Mouse (Mus musculus) MEL (cell line): Measurements from ENCODE around the gene Prkch. TPM values are rescaled to one million over a fixed set of nuclear protein-coding genes. Genes with fewer than 3 reads are reported as not detected.

Source experiments
- DNase-seq: peaks from one replicate; pipeline ENCODE4 v3.0.0; 2011; ENCODE audit warnings: low read depth, low spot score
- H3K27ac ChIP-seq: 2 replicates; pipeline ENCODE4 v1.5.1; 2012; ENCODE audit warnings: low read depth, mild to moderate bottlenecking, control low read depth, low read length, moderate library complexity; ENCODE audit not compliant: control insufficient read depth
- H3K27me3 ChIP-seq, 2 experiments: fragments of 150-350 bp in 1 of 2; sonication (generic) in 1 of 2; 2 replicates each; pipeline ENCODE4 v1.6.1; 2012; ENCODE audit warnings: low read length in 2 of 2, mild to moderate bottlenecking in 2 of 2, improper control_type of control experiment in 1 of 2, moderate library complexity in 1 of 2; ENCODE audit not compliant: insufficient read depth in 2 of 2, control insufficient read depth in 1 of 2
- H3K36me3 ChIP-seq, 2 experiments: 2 replicates each; pipeline ENCODE4 v1.6.1; 2012 to 2014; ENCODE audit warnings: low read length in 2 of 2, improper control_type of control experiment in 1 of 2, inconsistent platforms in 1 of 2, mild to moderate bottlenecking in 1 of 2; ENCODE audit not compliant: insufficient read depth in 2 of 2, control insufficient read depth in 1 of 2
- H3K4me1 ChIP-seq, 2 experiments: fragments of 150-350 bp in 1 of 2; sonication (generic) in 1 of 2; 2 replicates each; pipeline ENCODE4 v1.6.1; 2012; ENCODE audit warnings: low read length in 2 of 2, improper control_type of control experiment in 1 of 2, mild to moderate bottlenecking in 1 of 2; ENCODE audit not compliant: insufficient read depth in 2 of 2, control insufficient read depth in 1 of 2
- H3K4me3 ChIP-seq, 2 experiments: fragments of 150-350 bp in 1 of 2; sonication (generic) in 1 of 2; 2 replicates each; pipeline ENCODE4 v1.5.1; 2012; ENCODE audit warnings: low read depth in 2 of 2, low read length in 2 of 2, mild to moderate bottlenecking in 2 of 2, moderate library complexity in 2 of 2, control low read depth in 1 of 2, improper control_type of control experiment in 1 of 2; ENCODE audit not compliant: control insufficient read depth in 1 of 2, insufficient read depth in 1 of 2
- H3K79me2 ChIP-seq: 2 replicates; pipeline ENCODE4 v1.6.1; 2012; ENCODE audit warnings: mild to moderate bottlenecking, low read length, moderate library complexity; ENCODE audit not compliant: control insufficient read depth, poor library complexity, insufficient read depth
- H3K9ac ChIP-seq: 2 replicates; pipeline ENCODE4 v1.6.1; 2012; ENCODE audit warnings: low read depth, mild to moderate bottlenecking, control low read depth, low read length, moderate library complexity; ENCODE audit not compliant: control insufficient read depth, poor library complexity, severe bottlenecking
- H3K9me3 ChIP-seq: fragments of 150-350 bp; sonication (generic); replicated peaks from 2 replicates; pipeline ENCODE4 v1.6.1; 2012; ENCODE audit warnings: mild to moderate bottlenecking, low read length, improper control_type of control experiment, moderate library complexity; ENCODE audit not compliant: insufficient read depth
- BHLHE40 ChIP-seq: IDR thresholded peaks from 2 replicates; pipeline ENCODE4 v1.6.1; 2012; ENCODE audit warnings: low read depth, mild to moderate bottlenecking, inconsistent platforms, low read length, improper control_type of control experiment, borderline replicate concordance
- CHD2 ChIP-seq: IDR thresholded peaks from 2 replicates; pipeline ENCODE4 v1.6.1; 2011; ENCODE audit warnings: low read length, improper control_type of control experiment
- ELF1 ChIP-seq: IDR thresholded peaks from 2 replicates; pipeline ENCODE4 v1.6.1; 2014; ENCODE audit warnings: low read depth, mild to moderate bottlenecking, inconsistent platforms, low read length, improper control_type of control experiment, moderate library complexity
- EP300 ChIP-seq, 2 experiments: IDR thresholded peaks; 2 replicates each; pipeline ENCODE4 v1.6.1; 2011; ENCODE audit warnings: improper control_type of control experiment in 2 of 2, low read length in 2 of 2, low read depth in 1 of 2, mild to moderate bottlenecking in 1 of 2
- ETS1 ChIP-seq: IDR thresholded peaks from 2 replicates; pipeline ENCODE4 v1.6.1; 2012; ENCODE audit warnings: low read depth, mild to moderate bottlenecking, inconsistent platforms, low read length, improper control_type of control experiment, moderate library complexity
- GATA1 ChIP-seq: IDR thresholded peaks from 2 replicates; pipeline ENCODE4 v1.6.1; 2011; ENCODE audit warnings: low read depth, low read length, improper control_type of control experiment
- MAFK ChIP-seq: IDR thresholded peaks from 2 replicates; pipeline ENCODE4 v1.6.1; 2011; ENCODE audit warnings: low read depth, mild to moderate bottlenecking, low read length, improper control_type of control experiment, borderline replicate concordance
- MAZ ChIP-seq: IDR thresholded peaks from 2 replicates; pipeline ENCODE4 v1.6.1; 2012; ENCODE audit warnings: low read depth, mild to moderate bottlenecking, inconsistent platforms, low read length, improper control_type of control experiment
- MEF2A ChIP-seq: IDR thresholded peaks from 2 replicates; pipeline ENCODE4 v1.6.1; 2014; ENCODE audit warnings: low read depth, mild to moderate bottlenecking, inconsistent platforms, low read length, improper control_type of control experiment; ENCODE audit not compliant: poor library complexity, insufficient replicate concordance, severe bottlenecking; ENCODE audit errors: extremely low read depth
- NRF1 ChIP-seq: IDR thresholded peaks from 2 replicates; pipeline ENCODE4 v1.6.1; 2014; ENCODE audit warnings: low read depth, mild to moderate bottlenecking, inconsistent platforms, low read length, improper control_type of control experiment, moderate library complexity; ENCODE audit not compliant: poor library complexity, insufficient read depth, severe bottlenecking
- POLR2AphosphoS2 ChIP-seq: IDR thresholded peaks from 2 replicates; pipeline ENCODE4 v1.6.1; 2011; ENCODE audit warnings: low read length, improper control_type of control experiment
- SIN3A ChIP-seq: IDR thresholded peaks from 2 replicates; pipeline ENCODE4 v1.6.1; 2012; ENCODE audit warnings: low read length, improper control_type of control experiment, inconsistent platforms
- TAL1 ChIP-seq: IDR thresholded peaks from 2 replicates; pipeline ENCODE4 v1.6.1; 2012; ENCODE audit warnings: mild to moderate bottlenecking, inconsistent platforms, low read length, moderate library complexity, mixed read lengths
- USF2 ChIP-seq, 2 experiments: IDR thresholded peaks; 2 replicates each; pipeline ENCODE4 v1.6.1; 2011 to 2012; ENCODE audit warnings: improper control_type of control experiment in 2 of 2, low read length in 2 of 2, borderline replicate concordance in 1 of 2, inconsistent platforms in 1 of 2, low read depth in 1 of 2, mild to moderate bottlenecking in 1 of 2; ENCODE audit not compliant: insufficient read depth in 1 of 2
- ZC3H11A ChIP-seq: IDR thresholded peaks from 2 replicates; pipeline ENCODE4 v1.6.1; 2012; ENCODE audit warnings: low read depth, mild to moderate bottlenecking, inconsistent platforms, low read length, improper control_type of control experiment
- ZKSCAN1 ChIP-seq: IDR thresholded peaks from 2 replicates; pipeline ENCODE4 v1.6.1; 2012; ENCODE audit warnings: low read depth, mild to moderate bottlenecking, inconsistent platforms, low read length, improper control_type of control experiment, moderate library complexity
- polyA plus RNA-seq, 2 experiments: library from polyadenylated mRNA; stranded (reverse) in 1 of 2; unstranded in 1 of 2; fragments of >175 nt in 1 of 2; fragments of >200 nt in 1 of 2; gene quantifications; 2 replicates each; pipeline versions ENCODE4 v1.2.1 to v1.2.4; 2012; ENCODE audit warnings: low replicate concordance in 2 of 2, low read depth in 1 of 2; ENCODE audit not compliant: insufficient read length in 2 of 2, insufficient read depth in 1 of 2, missing spikeins in 1 of 2
- total RNA-seq: library from RNA; depleted of rRNA; stranded (reverse); fragments of 300-350 nt; gene quantifications from 2 replicates; pipeline ENCODE4 v1.2.3, GENCODE M21; 2012

Prkch gene
- total and polyA plus RNA-seq, 3 experiments, result not detected

DNA sequence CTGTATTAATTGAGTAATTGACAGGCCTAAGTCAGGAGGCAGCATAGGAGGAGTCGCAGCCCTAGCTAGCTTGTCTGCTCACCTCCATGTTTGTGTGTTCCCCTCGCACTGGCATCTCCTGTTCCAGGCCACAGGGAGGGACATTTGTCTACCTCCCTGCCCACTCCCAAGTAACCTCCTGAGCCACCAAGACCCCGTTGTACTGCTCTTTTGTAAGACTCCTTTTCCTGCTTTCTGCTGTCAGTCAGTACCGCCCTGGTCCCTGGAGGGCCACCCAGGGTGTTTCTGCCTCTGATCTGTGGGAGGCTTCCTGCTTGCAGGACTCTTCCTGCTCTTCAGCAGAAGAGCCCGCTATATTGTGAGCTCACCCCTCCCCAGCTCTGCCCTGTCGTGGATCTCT, 127.5 kb downstream of the Prkch start:
- H3K4me1 ChIP-seq, result no peaks in the 10 kb centered on the region

DNA sequence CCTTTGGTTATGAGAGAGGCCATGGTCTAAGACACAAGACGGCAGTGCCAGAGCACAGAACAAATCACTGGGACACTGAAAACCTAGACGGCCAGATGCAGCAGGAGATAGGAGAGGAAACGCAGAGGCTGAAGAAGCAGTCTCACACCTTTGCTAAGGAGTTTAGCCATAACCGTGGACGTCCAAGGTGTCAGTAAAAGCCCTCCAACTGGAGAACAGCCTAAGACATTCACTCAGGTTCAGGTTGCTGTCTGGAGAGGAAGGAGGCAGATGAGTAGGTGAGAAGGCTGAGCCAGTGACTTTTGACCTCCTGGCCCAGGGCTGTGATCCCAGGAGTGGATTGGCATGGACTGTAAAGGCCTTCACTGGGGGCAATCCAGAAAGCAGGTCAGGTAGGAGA, 130.0 kb downstream of the Prkch start:
- Histone ChIP-seq H3K9me3 (no peaks in the 10 kb centered on the region), H3K27me3 (peaks cover 0 to 6% of the 10 kb centered on the region in 2 experiments; a peak in 3 of 4 replicates), H3K79me2 (no peaks in the 10 kb centered on the region), H3K9ac (no peak overlapping the region), H3K36me3 (no peaks in the 10 kb centered on the region), H3K4me3 (no peak overlapping the region), H3K27ac (no peak overlapping the region), H3K4me1 (no peaks in the 10 kb centered on the region)
- TF ChIP-seq MAZ (no peak), ELF1 (no peak), GATA1 (no peak), ETS1 (no peak), TAL1 (no peak)
- DNase-seq, result no peak

More for the DNA sequence above, 127.5 kb downstream of the Prkch start:
- Histone ChIP-seq H3K36me3 (no peaks in the 10 kb centered on the region), H3K9ac (no peak overlapping the region), H3K27me3 (peaks cover 0 to 6% of the 10 kb centered on the region in 2 experiments; a peak in 3 of 4 replicates), H3K9me3 (no peaks in the 10 kb centered on the region), H3K79me2 (no peaks in the 10 kb centered on the region), H3K4me3 (no peak overlapping the region), H3K27ac (no peak overlapping the region)
- TF ChIP-seq GATA1, result no peak
- TF ChIP-seq MEF2A, result no peak
- no peak for TF ChIP-seq CHD2
- TF ChIP-seq TAL1, result no peak
- no peak for TF ChIP-seq POLR2AphosphoS2
- no peak for TF ChIP-seq NRF1
- no peak for TF ChIP-seq MAZ
- no peak for TF ChIP-seq BHLHE40
- no peak for TF ChIP-seq USF2 (IDR thresholded peaks at IDR 0.05; ENCODE audit: borderline replicate concordance in 1 of 2, insufficient read depth in 1 of 2, low read depth in 1 of 2, low read length in 2 of 2)
- no peak for TF ChIP-seq EP300 (IDR thresholded peaks at IDR 0.05; ENCODE audit: low read depth in 1 of 2, low read length in 2 of 2)
- no peak for TF ChIP-seq MAFK
- no peak for TF ChIP-seq ZC3H11A
- no peak for TF ChIP-seq SIN3A
- no peak for TF ChIP-seq ZKSCAN1
- no peak for DNase-seq
